Mouse (Mus musculus) urinary bladder, postnatal 10 days (tissue): ENCODE measurements around the gene Fnip2.

Source experiments
- DNase-seq: peaks from one replicate; pipeline ENCODE4 v3.0.0; 2022; ENCODE audit warnings: low spot score

The Fnip2 gene

DNA sequence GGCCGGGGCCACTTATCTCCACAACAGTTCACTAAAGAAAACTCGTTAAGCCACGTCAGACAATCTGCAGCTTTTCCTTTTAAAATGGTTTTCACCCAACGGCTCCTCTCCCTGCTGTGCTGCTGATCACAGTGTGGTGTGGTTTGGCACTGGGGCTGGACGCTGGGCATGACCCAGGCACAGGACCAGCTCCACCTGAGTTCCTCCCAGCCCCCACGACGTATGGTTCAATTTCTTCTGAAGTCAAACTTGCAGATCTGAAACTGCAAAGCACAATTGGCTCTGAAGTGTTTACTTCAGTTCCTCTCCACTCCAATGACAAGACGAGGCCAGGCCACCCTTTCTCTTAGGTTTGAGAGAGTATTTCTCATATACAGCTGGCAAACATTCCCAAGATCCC is 39.1 kb downstream of the Fnip2 start:
- DNase-seq, result no peak

GRCm38 (mm10) chr3:79527921-79528320 is 39.7 kb downstream of the Fnip2 start:
- no peak for DNase-seq

GRCm38 (mm10) chr3:79527521-79527920 is 40.1 kb downstream of the Fnip2 start:
- DNase-seq, result no peak

DNA sequence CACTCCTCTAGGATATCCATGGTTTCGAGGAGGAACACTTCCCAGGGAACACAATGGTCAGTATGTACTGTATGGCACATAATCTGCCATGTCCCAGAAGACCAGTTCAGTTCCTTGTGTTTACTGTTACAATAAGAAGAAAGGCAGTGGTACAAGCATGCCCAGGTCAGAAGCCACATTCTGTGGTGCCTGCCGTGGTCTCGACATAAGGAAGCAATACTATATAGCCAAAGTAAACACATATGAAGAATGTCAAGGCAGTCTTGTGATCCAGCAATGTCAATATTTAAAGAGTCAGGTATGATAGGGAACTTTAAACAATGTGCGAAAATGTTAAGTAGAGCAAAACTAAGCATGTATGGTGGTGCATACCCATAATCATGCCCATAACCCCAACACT is 44.2 kb downstream of the Fnip2 start:
- DNase-seq, result no peak

DNA sequence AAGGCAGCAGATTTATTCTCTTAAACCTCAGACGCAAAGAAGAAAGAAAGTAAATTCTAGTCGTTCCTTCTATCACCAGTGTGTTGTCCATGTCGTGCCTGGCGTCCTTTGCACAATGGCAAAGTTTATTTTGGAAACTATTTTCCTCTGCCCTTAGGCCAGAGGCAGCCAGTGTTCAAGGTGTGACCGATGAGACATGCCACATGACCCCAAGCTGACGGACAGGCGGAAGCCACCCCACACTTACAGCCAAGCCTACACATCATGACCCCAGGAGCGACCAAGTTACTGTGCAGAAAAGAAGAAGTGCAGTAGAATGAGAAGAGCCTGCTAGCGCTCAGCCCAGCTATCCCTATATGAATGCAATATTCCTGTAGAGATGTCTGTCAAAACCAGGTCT is 47.7 kb downstream of the Fnip2 start:
- no peak for DNase-seq

DNA sequence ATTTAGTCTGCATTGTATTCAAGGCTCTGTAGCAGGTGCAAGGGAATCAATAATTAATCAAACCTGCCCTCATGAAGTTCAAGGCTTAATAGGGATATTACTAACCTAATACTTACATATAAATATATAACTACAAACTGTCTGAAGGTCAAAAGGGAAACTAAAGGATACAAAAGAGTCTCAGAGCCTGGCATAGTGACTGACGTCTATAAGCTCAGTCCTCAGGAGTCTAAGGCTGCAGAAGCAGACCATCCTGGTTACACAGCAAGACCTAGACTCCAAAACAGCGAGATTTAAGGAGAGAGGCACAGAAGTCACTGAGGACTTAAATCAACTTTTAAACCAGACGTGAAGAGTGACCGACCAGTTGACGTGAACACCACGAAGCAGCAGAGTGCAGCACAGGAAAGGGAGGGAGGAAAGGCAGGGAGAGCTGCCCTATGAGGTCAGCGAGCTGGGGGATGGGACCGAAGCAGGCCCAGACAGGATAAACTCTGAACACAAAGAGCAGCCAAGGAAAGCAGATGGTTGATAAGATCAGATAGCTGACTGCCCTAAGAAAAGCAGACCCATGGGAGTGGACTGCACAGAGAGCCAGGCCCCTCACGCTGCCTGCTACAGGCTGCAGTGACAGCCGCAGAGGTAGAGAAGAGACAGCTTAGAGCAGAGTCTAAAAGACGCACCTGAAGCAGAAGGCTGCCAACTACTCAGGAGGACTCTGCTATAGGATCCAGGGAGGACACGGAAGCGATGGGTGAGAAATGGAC is 48.7 kb downstream of the Fnip2 start:
- no peak for DNase-seq

DNA sequence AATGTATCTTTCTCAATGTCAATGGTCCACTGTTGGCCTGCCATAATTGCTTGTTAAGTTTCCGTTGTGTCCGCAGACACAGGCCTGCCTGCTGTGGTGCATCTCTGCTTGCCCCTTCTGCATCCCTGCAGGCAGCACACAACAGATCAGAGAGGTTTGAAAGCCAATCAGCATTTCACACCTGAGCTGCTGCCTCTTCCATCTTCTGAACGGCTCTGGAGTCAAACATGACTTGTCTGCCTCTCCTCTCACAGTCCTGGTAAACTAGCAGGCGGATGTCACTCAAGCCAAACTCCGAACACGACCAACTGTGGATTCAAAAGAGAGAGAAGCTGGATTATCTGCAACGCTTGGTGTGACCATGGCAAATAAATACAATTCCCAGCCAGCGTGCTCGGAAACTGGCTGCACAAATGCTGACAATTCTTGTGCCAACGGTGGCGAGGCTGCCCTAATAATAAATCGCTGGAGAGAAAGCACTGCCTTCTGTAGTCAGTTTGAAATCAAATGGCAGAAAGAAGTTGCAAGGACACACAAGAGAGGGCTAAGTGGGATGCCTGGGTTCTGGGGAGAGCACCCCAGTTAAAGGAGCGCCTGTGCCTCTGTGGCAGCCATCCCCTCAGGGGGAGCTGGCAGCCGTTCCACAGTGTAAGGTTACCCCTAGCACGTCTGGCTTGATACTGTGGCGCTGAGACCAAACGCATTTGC is 49.6 kb downstream of the Fnip2 start:
- DNase-seq, result no peak

GRCm38 (mm10) chr3:79516958-79517357 is 50.6 kb downstream of the Fnip2 start:
- no peak for DNase-seq

- no peak for DNase-seq
These were observed 51.3 kb downstream of the Fnip2 start for GRCm38 (mm10) chr3:79516099-79516920.

DNA sequence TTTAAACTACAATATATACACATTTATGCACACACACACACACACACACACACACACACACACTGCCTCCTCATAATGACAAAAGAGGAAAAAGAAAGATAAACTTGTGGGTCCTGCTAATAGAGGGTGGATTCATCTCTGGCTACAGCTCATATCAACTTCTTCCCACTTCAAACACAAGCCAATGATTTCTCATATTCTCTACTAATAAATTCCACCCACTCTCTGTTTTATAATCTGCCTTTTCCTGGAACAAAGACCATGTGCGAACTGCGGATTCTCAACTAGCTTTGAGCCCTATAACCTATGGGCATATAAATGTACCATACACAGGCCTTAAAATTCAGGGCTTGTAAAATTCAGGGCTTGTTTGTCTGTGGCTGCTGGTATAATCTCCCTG is 53.3 kb downstream of the Fnip2 start:
- no peak for DNase-seq

GRCm38 (mm10) chr3:79501166-79501728 is 66.3 kb downstream of the Fnip2 start:
- no peak for DNase-seq

DNA sequence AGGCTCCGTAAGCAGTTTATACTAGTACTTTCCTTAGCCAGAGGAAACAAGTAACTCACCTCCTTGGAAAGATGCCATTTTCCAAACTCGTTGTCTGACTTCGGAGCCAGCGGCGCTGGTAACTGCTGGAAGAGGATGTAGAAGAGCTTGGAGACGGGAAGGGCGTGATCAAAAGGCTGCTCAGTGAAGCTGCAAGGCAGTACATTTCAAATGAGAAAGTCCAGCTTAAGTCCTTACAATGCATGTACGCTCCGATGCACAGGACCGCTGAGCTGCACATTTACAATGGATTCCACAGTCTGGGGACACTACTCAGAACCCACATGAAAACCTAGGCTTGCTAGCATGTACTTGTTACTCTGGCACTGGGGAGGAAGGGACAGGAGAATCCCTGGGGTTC is 67.3 kb downstream of the Fnip2 start:
- DNase-seq, result no peak

- no peak for DNase-seq
These were observed 70.9 kb downstream of the Fnip2 start for GRCm38 (mm10) chr3:79496668-79497067.

GRCm38 (mm10) chr3:79495151-79495550 is 72.4 kb downstream of the Fnip2 start:
- no peak for DNase-seq

- no peak for DNase-seq
These were observed 73.6 kb downstream of the Fnip2 start for GRCm38 (mm10) chr3:79494028-79494427.

GRCm38 (mm10) chr3:79493064-79493463 is 74.5 kb downstream of the Fnip2 start:
- DNase-seq, result no peak

GRCm38 (mm10) chr3:79491614-79492013 is 76.0 kb downstream of the Fnip2 start:
- DNase-seq, result no peak

DNA sequence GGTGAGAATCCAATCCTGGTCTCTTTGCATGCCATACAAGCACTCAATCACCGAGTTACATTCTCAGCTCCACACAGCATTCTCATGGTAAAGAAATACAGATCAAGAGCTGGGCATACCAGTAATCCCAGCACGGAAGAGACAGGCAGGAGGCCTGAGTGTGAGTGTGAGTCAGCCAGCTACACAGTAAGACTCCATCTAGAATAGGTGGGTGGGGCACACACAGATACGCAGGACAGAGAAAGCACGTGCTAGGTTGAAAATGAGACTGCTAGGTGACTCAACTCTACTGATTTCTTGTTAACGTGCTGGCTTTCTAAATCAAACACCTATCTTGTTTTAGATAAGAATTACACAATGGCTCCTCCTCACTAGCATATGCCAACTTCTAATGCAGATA is 77.5 kb downstream of the Fnip2 start:
- DNase-seq, result no peak

- DNase-seq, result no peak
These were observed 79.6 kb downstream of the Fnip2 start for GRCm38 (mm10) chr3:79488025-79488424.

DNA sequence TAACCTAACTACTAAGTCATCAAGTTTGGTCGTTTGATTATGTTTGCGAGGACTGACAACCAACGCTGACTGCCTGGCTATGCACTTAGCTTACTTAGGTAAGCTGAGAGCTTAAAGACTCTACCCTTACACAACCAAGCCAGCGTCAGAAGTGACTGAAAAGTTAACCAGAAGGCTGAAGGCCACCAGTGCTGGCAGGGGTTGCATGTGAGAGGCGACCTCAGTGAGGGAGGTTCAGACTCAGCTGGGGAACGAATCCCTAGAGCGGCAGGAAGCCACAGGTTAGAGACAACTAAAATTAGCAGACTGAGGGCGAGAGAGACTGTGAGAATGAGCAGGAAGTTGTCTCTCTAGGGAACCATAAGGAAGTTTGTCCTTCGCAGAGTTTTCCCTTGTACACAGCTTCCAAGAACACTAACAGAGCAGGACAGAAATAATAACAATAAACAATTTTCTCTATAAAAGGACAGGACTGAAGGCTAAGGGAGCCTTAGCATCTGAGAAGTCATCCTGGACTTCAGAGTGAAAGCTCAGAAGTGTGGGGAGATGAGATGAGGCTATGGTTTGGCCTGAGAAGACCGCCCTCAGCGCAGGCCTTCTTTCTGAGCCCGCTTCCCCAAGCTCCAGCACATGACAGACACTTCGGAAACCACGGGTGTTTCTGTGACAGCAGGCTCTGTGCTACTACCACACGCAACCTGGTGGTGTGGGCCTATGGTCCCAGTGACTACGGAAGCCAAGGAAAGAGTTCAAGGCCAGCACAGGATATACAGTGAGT is 83.1 kb downstream of the Fnip2 start:
- no peak for DNase-seq

- no peak for DNase-seq
These were observed 88.7 kb downstream of the Fnip2 start for GRCm38 (mm10) chr3:79478880-79479279.

DNA sequence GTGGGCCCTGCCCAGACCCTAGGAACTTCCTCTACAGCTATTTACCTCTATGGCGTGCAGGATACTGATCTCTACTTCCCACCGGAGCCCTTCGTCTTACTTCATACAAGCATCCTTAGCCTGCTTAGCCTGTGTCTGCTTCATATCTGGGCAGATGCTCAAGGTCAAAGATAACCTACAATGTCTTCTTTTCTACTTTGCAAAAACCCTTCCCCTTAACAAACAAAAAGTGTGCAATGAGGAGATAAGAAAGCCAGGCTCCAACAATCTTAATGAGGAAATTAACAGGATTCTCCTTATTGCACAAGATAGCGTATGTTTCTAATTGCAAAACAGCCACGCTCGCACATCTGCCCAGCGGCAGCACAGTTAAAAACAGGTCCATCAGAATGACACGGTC is 89.2 kb downstream of the Fnip2 start:
- DNase-seq, result no peak
